Mouse (Mus musculus): ENCODE data around the gene Gpr183. TPM values are rescaled to one million over a fixed set of nuclear protein-coding genes. Genes with fewer than 3 reads are reported as not detected.

Gpr183 gene
- total and polyA plus RNA-seq, 3 experiments: 0.04 to 0.06 TPM; not detected in 1

DNA sequence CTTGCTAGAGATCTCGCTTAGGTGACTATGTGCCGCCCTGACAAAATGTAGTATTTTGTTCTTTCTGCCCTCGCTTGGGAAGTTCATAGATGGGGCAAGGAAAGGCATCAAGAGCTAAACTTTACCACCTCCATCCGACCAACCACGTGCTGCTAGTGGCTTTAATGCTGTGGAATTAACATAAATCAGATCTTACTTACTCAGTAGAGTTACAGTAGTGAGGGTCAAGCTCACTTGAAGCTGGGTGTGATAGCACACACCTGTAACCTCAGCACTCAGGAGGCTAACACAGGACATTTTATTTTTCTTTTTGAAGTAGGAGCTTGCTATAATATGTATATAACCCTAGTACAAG lies 13.0 kb downstream of the Gpr183 start:
- H3K9ac ChIP-seq (ENCODE audit: control insufficient read depth, low read depth, low read length, poor library complexity, severe bottlenecking): no peak overlapping the region
- H3K27me3 ChIP-seq (ENCODE audit: control insufficient read depth in 1 of 2, insufficient read depth in 2 of 2, low read length in 2 of 2): no peaks in the 10 kb centered on the region
- no peaks in the 10 kb centered on the region for H3K9me3 ChIP-seq (replicated peaks; ENCODE audit: insufficient read depth, low read length)
- no peak overlapping the region for H3K4me3 ChIP-seq (ENCODE audit: control insufficient read depth in 1 of 2, insufficient read depth in 1 of 2, low read depth in 2 of 2, low read length in 2 of 2)
- no peak for TF ChIP-seq CHD1 (IDR thresholded peaks at IDR 0.05; ENCODE audit: low read depth, low read length)
- DNase-seq (ENCODE audit: low read depth, low spot score): no peak
- H3K4me1 ChIP-seq (ENCODE audit: control insufficient read depth in 1 of 2, insufficient read depth in 2 of 2, low read length in 2 of 2): peaks cover 3 to 6% of the 10 kb centered on the region in 2 experiments; a peak in 2 of 4 replicates
- no peaks in the 10 kb centered on the region; a peak in 1 of 4 replicates for H3K36me3 ChIP-seq (ENCODE audit: control insufficient read depth in 1 of 2, insufficient read depth in 2 of 2, low read length in 2 of 2)
- H3K27ac ChIP-seq (ENCODE audit: control insufficient read depth, low read depth, low read length): no peak overlapping the region
- H3K79me2 ChIP-seq (ENCODE audit: control insufficient read depth, insufficient read depth, low read length, poor library complexity): no peaks in the 10 kb centered on the region

DNA sequence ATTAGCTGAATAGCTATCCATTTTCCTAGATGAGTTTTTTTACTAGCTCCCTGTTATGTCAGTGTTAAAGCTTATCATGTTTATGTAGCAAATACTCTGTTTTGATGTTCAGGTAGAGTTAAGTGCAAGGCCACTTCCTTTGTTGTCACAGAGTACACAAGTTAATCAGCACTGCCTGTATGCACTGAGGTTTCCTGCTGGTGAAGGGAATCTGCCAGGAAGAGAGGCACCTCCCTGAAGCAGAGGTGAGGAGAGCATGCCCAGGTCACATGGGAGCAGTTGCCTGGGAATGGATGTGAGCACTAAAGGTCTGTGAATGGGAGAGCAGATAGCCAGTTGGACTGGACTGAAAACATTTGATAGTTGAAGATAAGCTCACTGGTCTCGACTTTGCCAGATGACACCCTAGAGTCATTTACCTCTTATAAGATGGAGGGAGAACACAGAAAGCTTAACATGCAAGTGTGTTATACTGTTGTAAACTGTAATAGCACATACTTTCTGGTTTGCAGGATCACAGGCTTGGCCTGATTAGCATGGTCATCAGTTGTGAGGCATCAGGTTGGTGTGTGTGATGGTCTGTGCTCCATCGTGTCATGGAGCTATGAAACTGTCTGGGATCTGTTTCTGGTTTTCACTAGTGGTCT lies 13.5 kb downstream of the Gpr183 start:
- Histone ChIP-seq H3K4me1 (ENCODE audit: control insufficient read depth in 1 of 2, insufficient read depth in 2 of 2, low read length in 2 of 2) (peaks cover 3 to 6% of the 10 kb centered on the region in 2 experiments; a peak in 2 of 4 replicates), H3K36me3 (ENCODE audit: control insufficient read depth in 1 of 2, insufficient read depth in 2 of 2, low read length in 2 of 2) (no peaks in the 10 kb centered on the region; a peak in 1 of 4 replicates), H3K9ac (ENCODE audit: control insufficient read depth, low read depth, low read length, poor library complexity, severe bottlenecking) (no peak overlapping the region), H3K79me2 (ENCODE audit: control insufficient read depth, insufficient read depth, low read length, poor library complexity) (no peaks in the 10 kb centered on the region), H3K27me3 (ENCODE audit: control insufficient read depth in 1 of 2, insufficient read depth in 2 of 2, low read length in 2 of 2) (no peaks in the 10 kb centered on the region), H3K9me3 (replicated peaks; ENCODE audit: insufficient read depth, low read length) (no peaks in the 10 kb centered on the region), H3K4me3 (ENCODE audit: control insufficient read depth in 1 of 2, insufficient read depth in 1 of 2, low read depth in 2 of 2, low read length in 2 of 2) (no peak overlapping the region), H3K27ac (ENCODE audit: control insufficient read depth, low read depth, low read length) (no peak overlapping the region)
- DNase-seq (ENCODE audit: low read depth, low spot score): peak; percentile 45
- TF ChIP-seq RCOR1 (IDR thresholded peaks at IDR 0.05; ENCODE audit: low read depth, low read length) (no peak), MYB (IDR thresholded peaks at IDR 0.05; ENCODE audit: low read depth, low read length) (no peak), TCF12 (IDR thresholded peaks at IDR 0.05; ENCODE audit: low read depth, low read length) (peak; percentile 16; the same call in 1 of the 2 replicates), CHD2 (IDR thresholded peaks at IDR 0.05; ENCODE audit: low read length) (no peak), ETS1 (IDR thresholded peaks at IDR 0.05; ENCODE audit: low read depth, low read length) (no peak), MYC (IDR thresholded peaks at IDR 0.05; ENCODE audit: low read depth, low read length) (0 out of 2 replicates have a peak, but pooled peaks have one; percentile 23), UBTF (IDR thresholded peaks at IDR 0.05; ENCODE audit: borderline replicate concordance, insufficient read depth, low read depth, low read length) (no peak), ZNF384 (IDR thresholded peaks at IDR 0.05; ENCODE audit: low read depth, low read length) (no peak), HCFC1 (IDR thresholded peaks at IDR 0.05; ENCODE audit: low read depth, low read length) (no peak), POLR2A (IDR thresholded peaks at IDR 0.05; ENCODE audit: control insufficient read depth in 1 of 2, insufficient read depth in 1 of 2, low read depth in 1 of 2, low read length in 2 of 2, poor library complexity in 1 of 2) (no peak), E2F4 (IDR thresholded peaks at IDR 0.05; ENCODE audit: borderline replicate concordance, low read depth, low read length) (no peak), USF2 (IDR thresholded peaks at IDR 0.05; ENCODE audit: borderline replicate concordance in 1 of 2, insufficient read depth in 1 of 2, low read depth in 1 of 2, low read length in 2 of 2) (no peak), NRF1 (IDR thresholded peaks at IDR 0.05; ENCODE audit: insufficient read depth, low read depth, low read length, poor library complexity, severe bottlenecking) (no peak; the same call in 1 of the 2 replicates), ZC3H11A (IDR thresholded peaks at IDR 0.05; ENCODE audit: low read depth, low read length) (no peak), CHD1 (IDR thresholded peaks at IDR 0.05; ENCODE audit: low read depth, low read length) (no peak), ZKSCAN1 (IDR thresholded peaks at IDR 0.05; ENCODE audit: low read depth, low read length) (no peak), MXI1 (IDR thresholded peaks at IDR 0.05; ENCODE audit: low read depth, low read length) (no peak), POLR2AphosphoS2 (IDR thresholded peaks at IDR 0.05; ENCODE audit: low read length) (no peak), MEF2A (IDR thresholded peaks at IDR 0.05; ENCODE audit: extremely low read depth, insufficient replicate concordance, low read depth, low read length, poor library complexity, severe bottlenecking) (no peak), MAX (IDR thresholded peaks at IDR 0.05; ENCODE audit: low read length) (no peak), ZMIZ1 (IDR thresholded peaks at IDR 0.05; ENCODE audit: low read depth, low read length) (no peak), GABPA (IDR thresholded peaks at IDR 0.05; ENCODE audit: low read depth, low read length) (no peak), USF1 (IDR thresholded peaks at IDR 0.05; ENCODE audit: low read depth, low read length) (peak; percentile 58; the same call in 1 of the 2 replicates), SIN3A (IDR thresholded peaks at IDR 0.05; ENCODE audit: low read length) (no peak), EP300 (IDR thresholded peaks at IDR 0.05; ENCODE audit: low read depth in 1 of 2, low read length in 2 of 2) (peak; percentile 54 to 65), NELFE (IDR thresholded peaks at IDR 0.05; ENCODE audit: low read depth, low read length) (no peak), TBP (IDR thresholded peaks at IDR 0.05; ENCODE audit: low read depth, low read length) (no peak), ELF1 (IDR thresholded peaks at IDR 0.05; ENCODE audit: low read depth, low read length) (no peak), MAFK (IDR thresholded peaks at IDR 0.05; ENCODE audit: borderline replicate concordance, low read depth, low read length) (no peak), TAL1 (IDR thresholded peaks at IDR 0.05; ENCODE audit: low read length) (peak; percentile 31; the same call in 1 of the 2 replicates), CTCF (IDR thresholded peaks at IDR 0.05 in 2 of 3, conservative IDR thresholded peaks at IDR 0.05 in 1 of 3; ENCODE audit: control insufficient read depth in 1 of 3, insufficient read depth in 1 of 3, low read depth in 2 of 3, low read length in 3 of 3, poor library complexity in 1 of 3, severe bottlenecking in 1 of 3) (no peak)

Data from MEL (cell line).